Mouse (Mus musculus) C2C12 (cell line): Measurements from ENCODE around the gene Naaladl2.

Experiments
- CTCF ChIP-seq: IDR thresholded peaks from one replicate; pipeline ENCODE4 v1.5.1; 2011; ENCODE audit not compliant: control insufficient read depth, insufficient read depth, insufficient read length
- MYOG ChIP-seq: IDR thresholded peaks from one replicate; pipeline ENCODE4 v1.6.1; 2011; ENCODE audit not compliant: control insufficient read depth, insufficient read length; ENCODE audit errors: extremely low read depth
- USF1 ChIP-seq: IDR thresholded peaks from one replicate; pipeline ENCODE4 v1.6.1; 2011; ENCODE audit warnings: low read depth, mild to moderate bottlenecking, control low read depth, moderate library complexity

GRCm38 (mm10) chr3:24595447-24595846 lies 548.6 kb downstream of the Naaladl2 start:
- TF ChIP-seq CTCF = no peak
- no peak for TF ChIP-seq USF1
- TF ChIP-seq MYOG = no peak
